Mouse (Mus musculus): ENCODE results near the gene Olfr1216. TPM values are rescaled to one million over a fixed set of nuclear protein-coding genes. Genes with fewer than 3 reads are reported as not detected.

The Olfr1216 gene
- total and polyA plus RNA-seq, 2 experiments from 2014 or later: not detected

DNA sequence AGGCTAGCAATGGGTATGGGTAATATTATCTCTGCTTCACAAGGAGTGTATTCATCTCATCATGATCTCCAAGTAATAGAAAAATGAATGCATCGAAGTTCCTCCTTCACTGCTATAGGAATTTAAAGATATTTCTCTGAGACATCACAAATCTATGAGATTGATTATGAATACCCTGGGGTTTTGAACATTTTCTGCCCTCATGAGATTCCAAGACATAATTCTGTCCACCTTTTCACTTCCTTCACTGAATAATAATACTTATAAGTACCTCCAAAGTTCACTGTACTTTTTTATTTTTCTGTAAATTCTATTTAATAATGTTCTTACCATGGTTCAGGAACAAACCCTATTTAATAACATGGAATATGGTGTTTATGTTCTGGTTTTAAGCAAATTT, 38.0 kb downstream of the Olfr1216 start, which contains the start of gene Gm13762:
Gm13762 (minus strand) TSS at position 101 of the 400 bp plus-strand sequence.
- H3K27ac ChIP-seq (ENCODE audit: low read depth, low read length): no peak within 1 kb of the TSS
- H3K36me3 ChIP-seq (ENCODE audit: insufficient read depth, low read length): no peaks in the 10 kb centered on the region
- H3K4me3 ChIP-seq (ENCODE audit: low read depth, low read length): no peak within 1 kb of the TSS
- H3K4me1 ChIP-seq (ENCODE audit: insufficient read depth, low read length): no peaks in the 10 kb centered on the region
- ATAC-seq (ENCODE audit: low FRiP score) (no peak), DNase-seq (ENCODE audit: low spot score) (no peak)
- TF ChIP-seq CTCF (IDR thresholded peaks at IDR 0.05): no peak
- H3K9me3 ChIP-seq (ENCODE audit: low read length): no peaks in the 10 kb centered on the region
- no peaks in the 10 kb centered on the region for H3K27me3 ChIP-seq (ENCODE audit: insufficient read depth, low read length)
- H3K9ac ChIP-seq (replicated peaks; ENCODE audit: low read length, poor library complexity, severe bottlenecking): no peak within 1 kb of the TSS
- 75% methylated on average over 1 of the region's 1 CpGs for WGBS
- no peak within 1 kb of the TSS for H3K4me2 ChIP-seq (ENCODE audit: low read depth, low read length, poor library complexity, severe bottlenecking)

Other genes with a start within 250 kb of the Olfr1216 start
- not detected in 2 replicates for gene Olfr1200, start 247.9 kb downstream of the Olfr1216 start, total RNA-seq (2014; rRNA removed)
- gene Olfr1200, start 247.9 kb downstream of the Olfr1216 start, polyA plus RNA-seq (2015; fragmentation: Nextera tagmentation; extraction: Ambion mirVana): not detected in 2 replicates
- gene Olfr1201, start 225.3 kb downstream of the Olfr1216 start, total RNA-seq (2014; rRNA removed): not detected in 2 replicates
- gene Olfr1201, start 225.3 kb downstream of the Olfr1216 start, polyA plus RNA-seq (2015; fragmentation: Nextera tagmentation; extraction: Ambion mirVana): not detected in 2 replicates
- gene Olfr1202, start 203.8 kb downstream of the Olfr1216 start, total RNA-seq (2014; rRNA removed): not detected in 2 replicates
- 0.04 TPM in 1 of 2 replicates, not detected in the other for gene Olfr1202, start 203.8 kb downstream of the Olfr1216 start, polyA plus RNA-seq (2015; fragmentation: Nextera tagmentation; extraction: Ambion mirVana)
- gene Olfr1205, start 188.6 kb downstream of the Olfr1216 start, total RNA-seq (2014; rRNA removed): not detected in 2 replicates
- gene Olfr1205, start 188.6 kb downstream of the Olfr1216 start, polyA plus RNA-seq (2015; fragmentation: Nextera tagmentation; extraction: Ambion mirVana): not detected in 2 replicates
- gene Olfr1204, start 169.0 kb downstream of the Olfr1216 start, total RNA-seq (2014; rRNA removed): not detected in 2 replicates
- not detected in 2 replicates for gene Olfr1204, start 169.0 kb downstream of the Olfr1216 start, polyA plus RNA-seq (2015; fragmentation: Nextera tagmentation; extraction: Ambion mirVana)
- not detected in 2 replicates for gene Olfr1206, start 155.1 kb downstream of the Olfr1216 start, total RNA-seq (2014; rRNA removed)
- not detected in 2 replicates for gene Olfr1206, start 155.1 kb downstream of the Olfr1216 start, polyA plus RNA-seq (2015; fragmentation: Nextera tagmentation; extraction: Ambion mirVana)
- not detected in 2 replicates for gene Olfr1208, start 116.0 kb downstream of the Olfr1216 start, total RNA-seq (2014; rRNA removed)
- gene Olfr1208, start 116.0 kb downstream of the Olfr1216 start, polyA plus RNA-seq (2015; fragmentation: Nextera tagmentation; extraction: Ambion mirVana): not detected in 2 replicates
- not detected in 2 replicates for gene Olfr1209, start 103.2 kb downstream of the Olfr1216 start, total RNA-seq (2014; rRNA removed)
- gene Olfr1209, start 103.2 kb downstream of the Olfr1216 start, polyA plus RNA-seq (2015; fragmentation: Nextera tagmentation; extraction: Ambion mirVana): not detected in 2 replicates
- gene Olfr1211, start 80.2 kb downstream of the Olfr1216 start, total RNA-seq (2014; rRNA removed): not detected in 2 replicates
- not detected in 2 replicates for gene Olfr1211, start 80.2 kb downstream of the Olfr1216 start, polyA plus RNA-seq (2015; fragmentation: Nextera tagmentation; extraction: Ambion mirVana)
- gene Olfr1212, start 64.4 kb downstream of the Olfr1216 start, total RNA-seq (2014; rRNA removed): not detected in 2 replicates
- not detected in 2 replicates for gene Olfr1212, start 64.4 kb downstream of the Olfr1216 start, polyA plus RNA-seq (2015; fragmentation: Nextera tagmentation; extraction: Ambion mirVana)
- gene Gm13762, start 38.1 kb downstream of the Olfr1216 start, total RNA-seq (2014; rRNA removed): not detected in 2 replicates
- not detected in 2 replicates for gene Gm13762, start 38.1 kb downstream of the Olfr1216 start, polyA plus RNA-seq (2015; fragmentation: Nextera tagmentation; extraction: Ambion mirVana)
- gene Olfr1214, start 25.7 kb downstream of the Olfr1216 start, total RNA-seq (2014; rRNA removed): not detected in 2 replicates
- not detected in 2 replicates for gene Olfr1214, start 25.7 kb downstream of the Olfr1216 start, polyA plus RNA-seq (2015; fragmentation: Nextera tagmentation; extraction: Ambion mirVana)
- not detected in 2 replicates for gene Olfr1215, start 11.4 kb downstream of the Olfr1216 start, total RNA-seq (2014; rRNA removed)
- not detected in 2 replicates for gene Olfr1215, start 11.4 kb downstream of the Olfr1216 start, polyA plus RNA-seq (2015; fragmentation: Nextera tagmentation; extraction: Ambion mirVana)
- gene Olfr1217, start 13.7 kb upstream of the Olfr1216 start, total RNA-seq (2014; rRNA removed): not detected in 2 replicates
- gene Olfr1217, start 13.7 kb upstream of the Olfr1216 start, polyA plus RNA-seq (2015; fragmentation: Nextera tagmentation; extraction: Ambion mirVana): not detected in 2 replicates
- gene Olfr1218, start 42.8 kb upstream of the Olfr1216 start, total RNA-seq (2014; rRNA removed): not detected in 2 replicates
- not detected in 2 replicates for gene Olfr1218, start 42.8 kb upstream of the Olfr1216 start, polyA plus RNA-seq (2015; fragmentation: Nextera tagmentation; extraction: Ambion mirVana)
- gene Olfr1219, start 65.2 kb upstream of the Olfr1216 start, total RNA-seq (2014; rRNA removed): not detected in 2 replicates
- not detected in 2 replicates for gene Olfr1219, start 65.2 kb upstream of the Olfr1216 start, polyA plus RNA-seq (2015; fragmentation: Nextera tagmentation; extraction: Ambion mirVana)
- gene Olfr1220, start 88.5 kb upstream of the Olfr1216 start, total RNA-seq (2014; rRNA removed): not detected in 2 replicates
- not detected in 2 replicates for gene Olfr1220, start 88.5 kb upstream of the Olfr1216 start, polyA plus RNA-seq (2015; fragmentation: Nextera tagmentation; extraction: Ambion mirVana)
- not detected in 2 replicates for gene Olfr1221, start 98.9 kb upstream of the Olfr1216 start, total RNA-seq (2014; rRNA removed)
- gene Olfr1221, start 98.9 kb upstream of the Olfr1216 start, polyA plus RNA-seq (2015; fragmentation: Nextera tagmentation; extraction: Ambion mirVana): not detected in 2 replicates
- gene Olfr1222, start 114.7 kb upstream of the Olfr1216 start, total RNA-seq (2014; rRNA removed): not detected in 2 replicates
- gene Olfr1222, start 114.7 kb upstream of the Olfr1216 start, polyA plus RNA-seq (2015; fragmentation: Nextera tagmentation; extraction: Ambion mirVana): not detected in 2 replicates
- not detected in 2 replicates for gene Olfr1223, start 133.2 kb upstream of the Olfr1216 start, total RNA-seq (2014; rRNA removed)
- not detected in 2 replicates for gene Olfr1223, start 133.2 kb upstream of the Olfr1216 start, polyA plus RNA-seq (2015; fragmentation: Nextera tagmentation; extraction: Ambion mirVana)
- gene Olfr1224-ps1, start 145.8 kb upstream of the Olfr1216 start, total RNA-seq (2014; rRNA removed): not detected in 2 replicates
- gene Olfr1224-ps1, start 145.8 kb upstream of the Olfr1216 start, polyA plus RNA-seq (2015; fragmentation: Nextera tagmentation; extraction: Ambion mirVana): not detected in 2 replicates
- not detected in 2 replicates for gene Olfr1225, start 156.3 kb upstream of the Olfr1216 start, total RNA-seq (2014; rRNA removed)
- not detected in 2 replicates for gene Olfr1225, start 156.3 kb upstream of the Olfr1216 start, polyA plus RNA-seq (2015; fragmentation: Nextera tagmentation; extraction: Ambion mirVana)
- not detected in 2 replicates for gene Olfr1226, start 181.7 kb upstream of the Olfr1216 start, total RNA-seq (2014; rRNA removed)
- gene Olfr1226, start 181.7 kb upstream of the Olfr1216 start, polyA plus RNA-seq (2015; fragmentation: Nextera tagmentation; extraction: Ambion mirVana): not detected in 2 replicates
- not detected in 2 replicates for gene Olfr1228, start 235.7 kb upstream of the Olfr1216 start, total RNA-seq (2014; rRNA removed)
- gene Olfr1228, start 235.7 kb upstream of the Olfr1216 start, polyA plus RNA-seq (2015; fragmentation: Nextera tagmentation; extraction: Ambion mirVana): not detected in 2 replicates

Data from midbrain, postnatal 0 days (tissue).